Mouse (Mus musculus) limb, embryonic 14.5 days (tissue): ENCODE data around the gene Il4i1. TPM values are rescaled to one million over a fixed set of nuclear protein-coding genes. Genes with fewer than 3 reads are reported as not detected.

Experiments
- ATAC-seq: fragments of 200-750 bp; cut with Nextera tagmentation; 2 replicates; pipeline ENCODE4 v1.8.0; 2017; ENCODE audit warnings: low read depth, moderate number of reproducible peaks, moderate TSS enrichment; ENCODE audit not compliant: low FRiP score
- DNase-seq: peaks from one replicate; pipeline ENCODE4 v3.0.0-alpha.2; 2015; ENCODE audit warnings: low spot score
- H3K27ac ChIP-seq: fragments of 300-500 bp; sonication (generic); replicated peaks from 2 replicates; pipeline ENCODE4 v1.5.1; 2014; ENCODE audit warnings: low read depth, mild to moderate bottlenecking, low read length, moderate library complexity, mixed read lengths
- H3K27me3 ChIP-seq: fragments of 300-500 bp; sonication (generic); 2 replicates; pipeline ENCODE4 v1.6.1; 2014; ENCODE audit warnings: low read length, mixed read lengths; ENCODE audit not compliant: control insufficient read depth, insufficient read depth
- H3K36me3 ChIP-seq: fragments of 300-500 bp; sonication (generic); 2 replicates; pipeline ENCODE4 v1.6.1; 2014; ENCODE audit warnings: mild to moderate bottlenecking, low read length, moderate library complexity, mixed read lengths; ENCODE audit not compliant: control insufficient read depth, insufficient read depth
- H3K4me1 ChIP-seq: fragments of 300-500 bp; sonication (generic); 2 replicates; pipeline ENCODE4 v1.6.1; 2014; ENCODE audit warnings: antibody characterized with exemption, low read length, mixed read lengths; ENCODE audit not compliant: control insufficient read depth, insufficient read depth
- H3K4me2 ChIP-seq: fragments of 300-500 bp; sonication (generic); replicated peaks from 2 replicates; pipeline ENCODE4 v1.6.1; 2014; ENCODE audit warnings: low read depth, mild to moderate bottlenecking, low read length, moderate library complexity; ENCODE audit not compliant: severe bottlenecking
- H3K4me3 ChIP-seq: fragments of 300-500 bp; sonication (generic); replicated peaks from 2 replicates; pipeline ENCODE4 v1.5.1; 2014; ENCODE audit warnings: low read length
- H3K9ac ChIP-seq: fragments of 300-500 bp; sonication (generic); 2 replicates; pipeline ENCODE4 v1.6.1; 2014; ENCODE audit warnings: mild to moderate bottlenecking, low read depth, low read length, moderate library complexity; ENCODE audit not compliant: severe bottlenecking
- H3K9me3 ChIP-seq: fragments of 300-500 bp; sonication (generic); 2 replicates; pipeline ENCODE4 v1.6.1; 2016; ENCODE audit warnings: low read length; ENCODE audit not compliant: control insufficient read depth
- POLR2A ChIP-seq: fragments of 200-500 bp; IDR thresholded peaks from 2 replicates; pipeline ENCODE4 v1.8.0; 2012; ENCODE audit warnings: inconsistent platforms, mild to moderate bottlenecking, moderate library complexity, borderline replicate concordance; ENCODE audit not compliant: insufficient read depth, insufficient read length; ENCODE audit errors: extremely low read depth
- WGBS: fragments of 180-500 bp; shearing (Covaris S2); extraction: QIAGEN DNeasy Blood & Tissue Kit; methylation state at CpG from one replicate; pipeline ENCODE4 v1.1.7; 2014; 5-methylcytosine and 5-hydroxymethylcytosine counted together
- polyA plus RNA-seq, 2 experiments: library from polyadenylated mRNA; depleted of rRNA in 1 of 2; stranded (reverse) in 1 of 2; unstranded in 1 of 2; fragments of >200 nt; fragmentation: Nextera tagmentation in 1 of 2; extraction: Ambion mirVana in 1 of 2; gene quantifications; 2 replicates each; pipeline versions ENCODE4 v1.2.1 to v1.2.3; 2012 to 2014

The Il4i1 gene
- polyA plus RNA-seq, 2 experiments: 1.0 to 1.6 TPM

DNA sequence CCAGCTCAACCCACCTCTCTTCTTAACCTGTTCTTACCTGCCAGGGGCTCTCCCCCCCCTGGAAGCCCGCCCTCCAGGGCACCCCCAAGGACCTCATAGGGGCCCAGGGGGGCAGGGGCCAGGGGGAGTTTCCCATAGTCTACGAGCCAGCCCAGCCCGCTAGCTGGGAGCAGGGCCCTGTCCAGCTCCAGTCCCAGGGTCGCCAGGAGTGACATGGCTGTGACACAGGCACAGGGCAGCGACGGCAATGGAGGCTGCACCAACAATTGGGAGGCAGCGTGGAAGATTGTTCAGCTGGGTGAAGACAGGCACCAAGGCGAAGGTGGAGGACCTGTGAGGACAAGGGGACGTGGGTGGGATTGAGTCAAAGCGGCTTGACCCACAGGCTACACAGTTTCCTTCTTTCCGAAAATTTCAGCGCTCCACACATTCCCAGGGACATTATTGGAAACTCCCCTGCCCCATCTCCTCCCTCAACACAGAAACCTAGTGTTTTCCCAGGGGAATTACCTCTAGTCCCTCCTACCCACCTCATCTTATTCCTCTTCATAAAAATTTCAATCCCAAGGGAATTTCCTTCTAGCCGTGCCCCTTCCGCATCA lies 1.1 kb upstream of the Il4i1 start:
- Histone ChIP-seq H3K27ac (peak overlapping the region; percentile 95; the same call in 1 of the 2 replicates), H3K36me3 (peaks cover 21% of the 10 kb centered on the region; the same call in 1 of the 2 replicates), H3K4me1 (peaks cover 29% of the 10 kb centered on the region), H3K9ac (peak overlapping the region; percentile 43; the same call in 1 of the 2 replicates), H3K4me2 (peak overlapping the region; percentile 74), H3K9me3 (no peaks in the 10 kb centered on the region), H3K4me3 (peak overlapping the region; percentile 87), H3K27me3 (no peaks in the 10 kb centered on the region)
- ATAC-seq (no peak), DNase-seq (peak; percentile 49)
- no peak for TF ChIP-seq POLR2A
- WGBS: 25% methylated on average over 14 of the region's 14 CpGs

DNA sequence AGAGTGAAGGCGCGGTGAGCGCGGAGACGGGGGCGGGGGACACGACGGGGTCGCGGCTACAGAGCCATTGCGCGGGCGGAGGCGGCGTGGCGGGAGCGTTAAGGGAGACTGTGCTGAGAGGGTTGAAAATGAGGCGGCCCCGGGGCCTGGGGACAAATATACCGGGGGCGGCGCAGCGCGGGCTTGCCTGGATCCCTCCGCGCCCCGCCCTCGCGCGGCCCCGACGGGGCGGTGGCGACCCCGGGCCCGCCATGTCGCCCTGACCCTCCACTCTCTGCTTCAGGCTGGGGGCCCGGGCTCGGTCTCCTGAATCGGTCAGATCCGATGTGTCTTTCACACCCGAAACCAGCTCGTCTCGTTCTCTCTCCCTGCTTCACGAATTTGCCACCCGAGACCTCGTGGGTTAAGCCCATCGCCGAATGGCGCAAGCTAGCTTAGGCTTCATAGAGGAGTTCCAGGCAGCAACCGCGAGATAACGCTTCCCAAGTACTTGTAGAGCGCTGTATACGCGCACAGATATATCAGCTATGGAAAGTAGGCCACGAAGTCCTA lies 359 bp downstream of the Il4i1 start, which contains the start of gene Atf5:
Atf5 (minus strand) TSS at position 189 of the 552 bp plus-strand sequence.
- WGBS: 1% methylated on average over 51 of the region's 57 CpGs
- H3K9ac ChIP-seq: peak within 1 kb of the TSS; percentile 98
- H3K27me3 ChIP-seq: no peaks in the 10 kb centered on the region
- ATAC-seq: peak; percentile 45
- H3K4me1 ChIP-seq: peaks cover 29% of the 10 kb centered on the region
- peak; percentile 60 for DNase-seq
- no peaks in the 10 kb centered on the region for H3K9me3 ChIP-seq
- H3K4me3 ChIP-seq: peak within 1 kb of the TSS; percentile 87
- no peak for TF ChIP-seq POLR2A
- peaks cover 21% of the 10 kb centered on the region; the same call in 1 of the 2 replicates for H3K36me3 ChIP-seq
- H3K27ac ChIP-seq: peak within 1 kb of the TSS; percentile 95
- peak within 1 kb of the TSS; percentile 74 for H3K4me2 ChIP-seq

DNA sequence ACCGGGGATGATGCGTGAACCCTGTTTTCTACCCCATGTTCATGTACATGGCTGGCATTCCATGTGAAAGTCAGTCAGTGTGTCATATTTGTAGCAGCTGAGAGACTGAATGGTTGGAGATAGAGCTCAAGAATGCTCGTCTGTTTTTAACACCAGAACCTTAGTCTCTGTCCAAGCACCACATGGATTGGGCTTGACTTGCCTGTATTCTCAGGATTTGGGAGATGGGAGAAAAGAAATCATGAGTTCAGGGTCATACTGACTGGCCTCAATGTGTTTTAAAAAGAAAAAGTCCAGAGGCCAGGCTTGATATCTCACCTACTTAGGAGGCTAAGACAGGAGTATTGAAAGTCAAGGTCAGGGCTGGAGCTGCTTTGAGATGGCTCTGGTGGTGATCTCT lies 1.3 kb downstream of the Il4i1 start:
- DNase-seq: no peak

DNA sequence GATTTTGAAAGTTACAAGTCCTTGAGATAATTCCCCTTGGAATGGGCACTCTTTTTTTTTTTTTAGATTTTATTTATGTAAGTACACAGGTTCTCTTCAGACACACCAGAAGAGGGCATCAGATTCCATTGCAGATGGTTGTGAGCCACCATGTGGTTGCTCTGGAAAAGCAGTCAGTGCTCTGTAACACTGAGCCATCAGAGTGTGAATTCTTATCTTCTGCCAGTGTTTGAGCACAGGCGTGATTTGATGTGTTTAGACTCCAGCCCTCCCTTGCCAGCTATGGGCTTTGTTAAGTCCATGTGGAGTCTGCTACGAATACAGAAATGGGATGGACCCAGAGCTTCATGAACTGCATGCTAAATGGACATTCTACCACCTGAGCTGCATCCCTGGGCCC lies 2.0 kb downstream of the Il4i1 start:
- Histone ChIP-seq H3K27ac (no peak overlapping the region), H3K4me2 (peak overlapping the region; percentile 74), H3K9me3 (no peaks in the 10 kb centered on the region), H3K9ac (peak overlapping the region; percentile 98), H3K36me3 (peaks cover 17% of the 10 kb centered on the region; the same call in 1 of the 2 replicates), H3K4me1 (peaks cover 29% of the 10 kb centered on the region), H3K27me3 (no peaks in the 10 kb centered on the region), H3K4me3 (peak overlapping the region; percentile 87)
- WGBS: 43% methylated on average over 2 of the region's 2 CpGs
- DNase-seq (no peak), ATAC-seq (no peak)
- TF ChIP-seq POLR2A: no peak

More for the DNA sequence above, 1.3 kb downstream of the Il4i1 start:
- Histone ChIP-seq H3K9me3 (no peaks in the 10 kb centered on the region), H3K9ac (peak overlapping the region; percentile 98), H3K27ac (no peak overlapping the region), H3K27me3 (no peaks in the 10 kb centered on the region), H3K4me3 (peak overlapping the region; percentile 87), H3K4me1 (peaks cover 29% of the 10 kb centered on the region), H3K36me3 (peaks cover 18% of the 10 kb centered on the region; the same call in 1 of the 2 replicates), H3K4me2 (peak overlapping the region; percentile 74)
- ATAC-seq: no peak
- 29% methylated on average over 3 of the region's 3 CpGs for WGBS
- no peak for TF ChIP-seq POLR2A

DNA sequence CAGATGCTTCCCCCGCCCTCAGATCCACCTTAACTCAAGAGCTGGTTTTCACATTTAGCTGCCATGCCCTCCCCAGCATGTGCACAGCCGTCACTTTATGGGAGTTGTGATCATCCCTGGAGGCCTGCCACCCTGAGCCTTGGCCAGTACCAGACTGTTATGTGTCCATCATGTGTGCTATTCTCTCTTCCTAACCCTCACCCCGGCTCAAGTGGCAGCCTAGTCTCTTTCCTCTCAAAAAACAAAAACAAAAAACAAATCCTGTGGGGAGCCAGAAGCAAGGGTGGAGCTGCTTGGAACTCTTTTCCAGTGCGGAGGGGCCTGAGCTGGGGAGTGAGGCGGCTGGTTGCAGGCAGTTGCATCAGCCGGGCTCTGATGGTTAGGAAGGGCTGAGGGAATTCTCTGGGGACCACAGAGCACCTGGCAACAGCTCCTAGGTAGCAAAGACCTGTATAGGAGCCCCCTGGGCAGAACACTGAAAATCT lies 2.6 kb downstream of the Il4i1 start:
- Histone ChIP-seq H3K27me3 (no peaks in the 10 kb centered on the region), H3K27ac (0 out of 2 replicates have a peak overlapping the region, but pooled peaks have one; percentile 13), H3K9me3 (no peaks in the 10 kb centered on the region), H3K4me1 (peaks cover 29% of the 10 kb centered on the region), H3K36me3 (peaks cover 13% of the 10 kb centered on the region; the same call in 1 of the 2 replicates), H3K4me2 (peak overlapping the region; percentile 74), H3K4me3 (peak overlapping the region; percentile 87), H3K9ac (peak overlapping the region; percentile 98)
- WGBS: 36% methylated on average over 6 of the region's 6 CpGs
- ATAC-seq (no peak), DNase-seq (no peak)
- no peak for TF ChIP-seq POLR2A
